Mouse (Mus musculus) c-Kit-negative CD71-positive TER-119-positive erythroid progenitor cells, embryonic 14.5 days (primary cell): Measurements from ENCODE around the gene Usp22.
A peak's percentile ranks its signal among the peaks of the same experiment; 100 is the strongest.
"Not testable (repeated sequence)": the region's sequence is repeated elsewhere in the genome, so short reads cannot be mapped to it uniquely, and the experiment has no call there.

ENCODE experiments used
- DNase-seq: peaks from one replicate; pipeline ENCODE4 v3.0.0-alpha.2; 2013; ENCODE audit warnings: low read depth, low spot score

Gene Usp22

DNA sequence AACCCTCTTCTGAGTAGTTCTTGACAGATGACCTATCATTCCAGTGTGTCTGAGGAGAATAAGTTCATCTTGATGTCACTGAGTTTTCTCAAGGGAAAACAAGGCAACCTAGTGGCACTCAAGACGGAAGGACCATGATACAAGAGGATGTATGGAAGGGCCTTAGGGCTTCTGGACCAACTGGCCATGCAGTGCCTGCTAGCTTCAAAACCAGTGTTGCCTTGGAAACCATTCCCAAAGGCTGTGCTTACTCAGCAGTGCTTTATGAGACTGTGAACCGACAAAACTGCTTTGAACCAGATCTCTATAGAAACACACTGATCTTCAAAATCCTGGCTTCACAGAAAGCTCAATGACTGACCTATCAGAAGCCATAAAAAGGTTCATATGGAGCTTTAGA is 15.9 kb upstream of the Usp22 start:
- DNase-seq = no peak

GRCm38 (mm10) chr11:61183820-61184219 is 9.0 kb upstream of the Usp22 start:
- DNase-seq = no peak

DNA sequence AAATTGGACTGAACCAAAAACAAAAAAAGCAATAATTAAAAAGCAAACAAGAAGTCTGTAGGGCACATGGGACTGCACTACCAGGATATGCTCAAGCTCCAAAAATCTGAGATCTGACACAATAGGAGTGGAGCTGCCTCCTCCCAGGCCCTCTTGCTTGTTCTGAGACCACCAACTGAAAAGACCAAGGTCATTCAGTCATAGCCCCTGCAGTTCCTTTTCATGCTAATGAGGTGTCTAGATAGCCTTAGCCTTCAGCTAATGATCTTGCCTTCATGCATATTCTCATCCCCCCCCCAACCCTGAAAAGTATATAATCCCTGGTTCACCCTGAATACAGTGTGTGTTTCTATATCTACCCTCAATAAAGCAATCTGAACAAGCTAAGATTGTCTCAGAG is 6.8 kb upstream of the Usp22 start:
- no peak for DNase-seq

GRCm38 (mm10) chr11:61180361-61180760 is 5.5 kb upstream of the Usp22 start:
- no peak for DNase-seq

DNA sequence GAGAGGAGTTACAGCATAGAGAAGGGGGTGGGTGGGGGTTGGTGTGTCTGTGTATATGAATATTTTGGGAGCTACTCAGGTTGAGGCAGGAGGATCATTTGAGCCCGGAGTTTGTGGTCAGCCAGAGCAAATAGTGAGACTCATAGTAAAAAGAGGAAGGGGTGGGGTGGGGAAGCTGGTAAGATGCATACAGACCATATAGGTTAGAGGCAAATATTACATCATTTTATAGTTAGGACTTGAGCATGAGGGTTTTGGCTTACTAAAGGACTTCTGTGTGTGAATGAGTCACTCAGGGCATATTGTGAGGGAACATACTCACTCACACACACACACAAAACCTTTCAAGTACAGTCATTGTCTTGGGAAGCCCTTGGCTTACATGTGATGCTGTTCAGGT is 1.5 kb upstream of the Usp22 start:
- DNase-seq = no peak

- DNase-seq = no peak
Observed at GRCm38 (mm10) chr11:61175778-61176177, 923 bp upstream of the Usp22 start.

GRCm38 (mm10) chr11:61174291-61174820 is 499 bp downstream of the Usp22 start:
- DNase-seq = no peak

- not testable (repeated sequence) for DNase-seq
Observed at GRCm38 (mm10) chr11:61173477-61173876, 1.4 kb downstream of the Usp22 start.

DNA sequence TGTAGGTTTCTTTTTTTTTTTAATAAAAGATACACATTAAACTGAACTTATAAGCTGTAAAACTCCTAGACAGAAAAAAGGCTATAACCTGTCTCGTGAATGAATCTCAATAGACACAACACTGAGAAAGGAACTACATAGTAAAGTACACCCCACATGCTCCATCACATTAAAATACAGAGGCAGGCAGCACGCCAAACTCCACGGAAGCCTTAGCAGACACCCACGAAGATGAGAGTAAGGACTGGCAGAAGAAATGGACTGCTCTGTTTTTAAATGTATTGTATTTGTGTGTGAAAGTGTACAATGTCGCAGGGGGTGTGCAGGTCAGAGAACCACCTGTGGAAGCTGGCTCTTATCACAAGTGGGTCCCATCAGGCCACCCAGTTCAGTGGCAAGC is 4.7 kb downstream of the Usp22 start:
- DNase-seq = no peak

DNA sequence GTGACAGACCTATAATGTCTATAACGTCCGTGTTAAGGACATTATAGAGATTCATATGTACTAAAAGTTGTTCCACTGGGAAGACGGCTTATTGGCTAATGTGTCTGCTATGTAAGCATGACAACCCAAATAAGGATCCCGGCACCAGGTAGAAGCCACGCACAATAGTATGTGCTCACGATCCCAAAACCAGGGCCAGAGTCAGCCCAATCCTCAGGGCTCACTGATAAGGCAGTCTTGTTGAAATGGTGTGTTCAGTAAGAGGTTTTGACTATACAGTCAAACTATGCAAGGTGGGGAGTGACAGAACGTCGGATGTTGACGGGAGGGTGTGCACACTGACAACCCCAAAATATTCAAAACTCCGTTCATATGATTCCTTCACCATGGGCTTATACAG is 10.0 kb downstream of the Usp22 start:
- no peak for DNase-seq

GRCm38 (mm10) chr11:61164366-61164765 is 10.5 kb downstream of the Usp22 start:
- no peak for DNase-seq

- no peak for DNase-seq
Observed at GRCm38 (mm10) chr11:61163341-61163740, 11.5 kb downstream of the Usp22 start.

DNA sequence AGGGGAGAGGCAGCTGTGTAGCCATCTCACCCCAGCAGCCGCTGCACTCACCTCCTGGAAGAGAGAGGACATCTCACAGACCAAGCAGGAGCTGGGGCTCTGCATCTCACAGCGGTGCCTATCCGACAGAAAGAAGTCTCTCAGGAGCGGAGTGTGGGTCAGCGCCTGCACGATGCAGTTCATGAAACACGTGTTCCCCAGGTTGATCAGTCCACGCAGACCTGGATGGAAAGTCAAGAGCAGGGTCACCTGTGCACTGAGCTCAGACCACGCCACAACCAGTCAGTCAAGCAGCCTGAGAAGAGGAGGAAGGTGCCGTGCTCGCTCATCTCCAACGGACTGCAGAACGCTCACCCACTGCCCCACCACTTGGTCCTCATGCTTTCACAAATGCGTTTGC is 12.1 kb downstream of the Usp22 start:
- DNase-seq = no peak

GRCm38 (mm10) chr11:61161121-61161520 is 13.7 kb downstream of the Usp22 start:
- DNase-seq = no peak

DNA sequence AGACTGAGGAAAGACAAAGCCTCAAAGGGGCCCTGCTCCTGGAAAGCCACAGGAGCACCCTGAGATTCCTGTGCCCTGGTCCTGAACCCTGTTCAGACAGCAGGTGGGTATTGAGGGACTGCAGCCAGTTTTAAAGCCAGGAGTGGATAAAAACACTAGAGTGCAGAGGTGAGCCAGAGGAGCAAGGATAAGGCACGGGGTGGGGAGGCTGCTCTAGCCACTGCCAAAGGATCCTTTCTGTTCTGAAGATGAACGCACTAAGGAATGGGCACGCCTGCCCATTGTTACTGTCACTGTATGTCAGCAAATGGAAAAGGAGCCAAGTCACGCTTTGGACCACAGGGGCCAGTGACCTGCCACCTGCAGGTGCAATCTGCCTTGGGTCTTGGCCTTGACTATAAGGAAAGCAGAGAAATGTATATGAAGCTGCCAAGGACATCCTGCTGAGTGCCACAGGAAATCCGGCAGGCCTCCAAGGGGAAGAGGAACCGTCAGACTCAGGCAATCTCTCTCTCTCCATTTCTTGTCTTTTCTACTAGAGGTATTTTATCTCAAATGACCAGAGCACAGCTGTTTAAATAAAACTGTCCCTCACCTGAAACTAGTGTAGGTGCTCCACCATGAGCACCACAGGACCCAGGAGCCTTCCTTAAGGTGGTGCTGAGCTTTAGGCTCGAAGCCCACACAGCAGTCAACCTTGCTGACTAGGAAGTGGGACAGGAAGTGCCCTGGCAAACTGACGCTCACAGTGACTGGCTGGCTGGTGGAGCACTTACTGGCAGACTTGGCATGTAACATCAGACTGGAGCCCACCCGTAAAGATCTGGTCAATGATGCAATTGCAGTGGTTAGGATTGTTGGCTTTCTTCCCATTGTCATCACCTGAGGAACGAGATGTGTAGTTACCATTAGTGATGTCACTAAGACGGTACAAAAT is 14.8 kb downstream of the Usp22 start:
- DNase-seq = no peak

GRCm38 (mm10) chr11:61158141-61158540 is 16.7 kb downstream of the Usp22 start:
- DNase-seq = no peak

DNA sequence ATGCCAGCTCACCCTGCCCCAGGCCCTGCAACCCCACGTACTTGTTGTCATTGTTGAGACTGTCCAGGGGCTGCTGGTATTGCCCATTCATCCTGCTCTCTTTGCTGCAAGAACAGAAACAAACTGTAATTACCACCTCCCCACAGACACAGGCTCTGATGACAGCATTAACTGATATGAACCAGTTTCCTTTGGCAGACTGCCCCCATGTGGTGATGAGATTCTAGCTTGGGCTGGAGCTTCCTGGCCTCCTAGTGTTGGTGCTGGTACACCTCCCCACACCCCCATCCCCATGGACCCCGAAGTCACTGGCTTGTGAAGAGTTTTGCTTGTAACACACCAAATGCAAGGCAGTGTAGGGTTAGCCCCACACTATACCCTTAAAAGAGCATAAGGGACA is 19.1 kb downstream of the Usp22 start:
- DNase-seq = no peak

DNA sequence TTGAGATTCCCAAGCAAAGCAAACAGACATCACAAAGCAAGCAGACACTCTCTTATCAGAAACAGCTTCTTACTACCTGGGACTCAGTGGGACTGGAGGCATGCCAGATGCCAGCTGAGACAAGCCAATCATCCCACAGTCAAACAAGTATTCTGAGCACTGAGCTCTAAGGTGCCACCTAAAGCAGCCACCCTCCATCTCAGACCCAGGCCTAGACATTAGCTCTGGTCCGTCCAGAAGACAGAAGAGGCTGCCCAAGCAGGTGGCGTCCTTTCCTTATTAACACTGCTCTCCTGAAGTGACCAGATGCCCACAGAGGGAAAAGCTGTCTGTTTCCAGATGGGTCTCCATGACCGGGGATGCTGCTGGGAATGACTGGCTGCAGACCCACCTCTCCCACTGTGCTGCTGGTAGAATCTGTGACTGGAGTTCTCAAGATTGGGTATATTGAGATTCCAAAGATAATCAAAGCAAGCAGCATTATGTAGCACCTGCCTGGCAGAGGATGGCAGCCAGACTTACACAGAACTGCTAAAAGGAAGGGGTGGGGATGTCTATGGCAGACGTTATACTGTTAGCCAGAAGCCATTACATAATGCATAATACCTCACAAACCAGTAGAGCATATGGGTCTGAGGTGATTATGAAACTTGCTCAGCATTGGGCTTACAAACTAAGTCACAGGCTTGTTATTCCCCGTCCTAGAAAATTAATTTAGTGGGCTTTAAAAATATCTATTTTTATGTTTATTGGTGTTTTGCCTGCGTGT is 24.4 kb downstream of the Usp22 start:
- DNase-seq = no peak

DNA sequence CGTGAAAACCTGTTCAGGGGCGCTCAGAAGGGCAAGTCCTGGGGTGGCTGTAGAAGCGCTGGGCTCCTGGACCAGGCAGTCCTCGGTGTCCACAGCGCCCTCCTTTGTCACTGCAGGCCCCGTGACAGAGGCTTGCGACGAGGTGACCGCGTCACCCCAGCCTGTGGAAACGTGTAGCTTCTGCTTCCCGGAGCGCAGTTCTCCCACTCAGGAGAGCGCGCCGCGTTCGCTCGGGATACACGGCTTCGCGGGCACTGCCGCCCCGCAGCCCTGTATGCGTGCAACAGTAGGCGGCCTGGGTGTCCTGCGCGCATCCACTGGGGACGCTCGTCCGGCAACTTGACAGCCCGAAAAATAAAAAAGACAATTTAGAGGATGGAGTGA is 27.6 kb downstream of the Usp22 start:
- no peak for DNase-seq

DNA sequence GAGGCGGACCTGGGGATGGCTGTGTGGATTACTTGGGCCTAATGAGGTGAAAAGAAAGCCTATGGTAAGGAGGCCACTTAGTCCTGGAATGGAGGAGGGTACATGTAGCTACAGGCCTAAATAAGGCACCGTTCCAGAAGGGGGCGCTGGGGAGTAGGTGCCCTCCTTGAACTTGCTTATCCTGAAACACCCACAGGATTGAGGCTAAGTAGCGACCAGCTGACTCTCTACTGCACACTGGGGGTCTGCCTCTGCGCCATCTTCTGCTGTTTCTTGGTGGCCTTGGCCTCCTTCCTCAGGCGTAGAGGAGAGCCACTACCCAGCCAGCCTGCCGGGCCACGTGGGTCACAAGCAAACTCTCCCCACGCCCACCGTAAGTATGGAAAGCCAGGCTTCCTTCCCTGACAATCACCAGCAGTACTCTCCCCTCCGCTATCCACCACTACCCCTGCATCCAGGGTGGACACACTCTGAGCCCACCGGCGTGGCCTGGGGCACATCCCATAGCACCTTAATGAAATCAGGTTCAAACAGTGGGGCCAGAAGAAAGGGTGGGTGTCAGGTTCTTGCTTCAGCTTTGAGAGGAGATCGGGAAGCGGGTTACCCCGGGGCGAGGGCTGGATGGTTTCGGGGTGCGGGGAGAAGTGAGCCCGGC is 28.1 kb downstream of the Usp22 start:
- DNase-seq = peak; percentile 17

- DNase-seq = no peak
Observed at GRCm38 (mm10) chr11:61145551-61145950, 29.3 kb downstream of the Usp22 start.
